Mouse (Mus musculus): Measurements from ENCODE around the gene Fbln7. TPM values are rescaled to one million over a fixed set of nuclear protein-coding genes. Genes with fewer than 3 reads are reported as not detected.

The Fbln7 gene
- 1.9 and 5.1 TPM in 2 replicates for polyA plus RNA-seq (2012; rRNA removed)

GRCm38 (mm10) chr2:128862636-128863035 is at the start of gene Fbln7:
Gene Fbln7, plus strand, starts transcription at chr2:128862981.

DNA sequence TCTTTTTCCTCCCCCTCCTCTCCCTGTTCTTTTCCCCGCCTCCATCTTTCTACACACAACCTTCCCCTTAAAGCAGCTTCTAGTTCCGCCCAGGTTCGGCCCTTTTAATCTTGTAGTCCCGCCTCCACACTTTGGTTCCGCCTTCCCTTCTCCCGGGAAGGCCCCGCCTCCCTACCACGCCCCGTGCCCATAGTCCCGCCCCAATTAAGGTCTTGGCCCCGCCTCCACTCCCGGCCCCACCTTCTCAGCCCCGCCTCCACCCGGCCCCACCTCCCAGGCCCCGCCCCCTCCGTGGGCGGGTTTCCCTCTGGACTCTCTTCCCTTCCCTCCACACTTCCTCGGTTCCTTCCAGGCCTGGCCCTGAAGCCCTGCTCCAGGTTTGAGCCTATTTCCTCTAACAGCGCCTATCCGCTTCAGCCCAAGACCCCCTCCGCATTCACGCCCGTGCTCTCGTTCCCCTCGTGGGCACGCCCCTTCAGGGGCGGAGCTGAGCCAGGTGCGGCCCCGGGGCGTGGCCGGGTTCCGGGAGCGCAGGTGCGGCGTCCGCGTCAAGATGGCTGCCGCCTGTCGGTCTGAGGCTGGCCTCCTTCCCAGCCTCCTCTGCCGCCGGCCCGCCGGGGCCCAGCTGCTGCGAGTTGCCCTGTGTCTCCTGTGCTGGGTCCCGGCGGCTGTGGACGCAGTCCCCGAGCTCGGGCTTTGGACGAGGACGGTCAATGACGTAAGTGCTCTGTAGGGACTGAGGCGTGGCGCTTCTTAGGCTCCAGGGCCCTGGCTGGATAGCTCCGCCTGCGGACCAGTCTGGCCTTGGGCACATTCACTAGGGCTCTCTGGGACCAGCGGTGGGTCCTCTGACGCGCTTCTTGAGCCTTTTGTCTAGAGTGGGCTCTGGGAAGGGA is 44.7 kb upstream of the Fbln7 start, which contains the start of gene Tmem87b:
TSS of gene Tmem87b (plus strand) at position 333 of the 896 bp plus-strand sequence.

GRCm38 (mm10) chr2:128943538-128944528 is 81.1 kb downstream of the Fbln7 start, which contains the start of gene Zc3h8:
Gene Zc3h8, minus strand, starts transcription at chr2:128944077.

Other genes with a start within 250 kb of the Fbln7 start
- 59.8 and 61.8 TPM in 2 replicates for gene Anapc1, start 175.6 kb upstream of the Fbln7 start, polyA plus RNA-seq (2012; rRNA removed)
- 1.6 and 3.9 TPM in 2 replicates for gene Mertk, start 164.0 kb upstream of the Fbln7 start, polyA plus RNA-seq (2012; rRNA removed)
- gene Tmem87b, start 44.9 kb upstream of the Fbln7 start, polyA plus RNA-seq (2012; rRNA removed) = 27.8 and 28.1 TPM in 2 replicates
- gene Zc3h8, start 81.1 kb downstream of the Fbln7 start, polyA plus RNA-seq (2012; rRNA removed) = 10.9 and 11.2 TPM in 2 replicates
- gene Zc3h6, start 104.4 kb downstream of the Fbln7 start, polyA plus RNA-seq (2012; rRNA removed) = 2.6 and 3.0 TPM in 2 replicates
- gene Gm10762, start 104.7 kb downstream of the Fbln7 start, polyA plus RNA-seq (2012; rRNA removed) = 18.7 and 19.0 TPM in 2 replicates
- 0.64 and 0.65 TPM in 2 replicates for gene Vinac1, start 185.2 kb downstream of the Fbln7 start, polyA plus RNA-seq (2012; rRNA removed)
- gene Ttl, start 203.0 kb downstream of the Fbln7 start, polyA plus RNA-seq (2012; rRNA removed) = 23.8 and 26.2 TPM in 2 replicates
- gene Polr1b, start 238.0 kb downstream of the Fbln7 start, polyA plus RNA-seq (2012; rRNA removed) = 28.2 and 29.6 TPM in 2 replicates